ENCODE assay signal across 28 mouse cellular contexts in genomic region chr6:101669118-101669845, GRCm38 (mm10).
DNase-seq lines count a peak whose midpoint lies in the region; ATAC-seq and TF ChIP-seq lines count a peak whose summit lies in the region.
"Had no signal": no experiment of that assay in that cellular context is flagged by ENCODE, and none has a peak within 500 bp of the region (broad histone marks: within the 10 kb centered on the region; RNA-seq: fewer than 3 reads in every experiment).

No protein-coding gene starts in this region.

- no peaks in the 10 kb centered on the region for H3K36me3 ChIP-seq in midbrain, embryonic 10.5 days
- H3K36me3 ChIP-seq in midbrain, embryonic 14.5 days (ENCODE audit: control insufficient read depth, insufficient read depth, low read length): no peaks in the 10 kb centered on the region
- no peaks in the 10 kb centered on the region for H3K36me3 ChIP-seq in hindbrain, embryonic 11.5 days (ENCODE audit: control insufficient read depth, insufficient read depth, low read length)
- H3K36me3 ChIP-seq in hindbrain, embryonic 14.5 days (replicated peaks; ENCODE audit: control insufficient read depth, insufficient read depth): no peaks in the 10 kb centered on the region
- no peaks in the 10 kb centered on the region for H3K36me3 ChIP-seq in midbrain, postnatal 0 days (ENCODE audit: insufficient read depth, low read length)
- H3K36me3 ChIP-seq: heart, embryonic 13.5 days; intestine, embryonic 15.5 days; limb, embryonic 10.5 days; limb, embryonic 15.5 days; liver, embryonic 13.5 days; neural tube, embryonic 13.5 days; stomach, embryonic 15.5 days had no signal

- ATAC-seq in midbrain, embryonic 14.5 days (ENCODE audit: low FRiP score, low TSS enrichment): no peak
- peak; percentile 80 for ATAC-seq in hindbrain, embryonic 11.5 days (ENCODE audit: low FRiP score)
- peak; percentile 76; the same call in 1 of the 2 replicates for ATAC-seq in hindbrain, embryonic 14.5 days (ENCODE audit: low FRiP score)
- no peak for ATAC-seq in midbrain, postnatal 0 days (ENCODE audit: low FRiP score)
- ATAC-seq: forebrain, postnatal 0 days; intestine, embryonic 15.5 days had no signal

- H3K4me3 ChIP-seq in midbrain, embryonic 10.5 days: no peak overlapping the region
- H3K4me3 ChIP-seq in midbrain, embryonic 14.5 days (replicated peaks; ENCODE audit: low read depth, low read length): no peak overlapping the region
- H3K4me3 ChIP-seq in hindbrain, embryonic 11.5 days (ENCODE audit: low read depth, low read length): no peak overlapping the region
- no peak overlapping the region for H3K4me3 ChIP-seq in hindbrain, embryonic 14.5 days (replicated peaks; ENCODE audit: low read length)
- no peak overlapping the region for H3K4me3 ChIP-seq in midbrain, postnatal 0 days (ENCODE audit: low read depth, low read length)
- no peak overlapping the region for H3K4me3 ChIP-seq in layer of hippocampus, adult 2 months
- H3K4me3 ChIP-seq: heart, adult 2 months; heart, embryonic 13.5 days; intestine, embryonic 15.5 days; limb, embryonic 10.5 days; limb, embryonic 15.5 days; liver, embryonic 13.5 days; myocyte; neural tube, embryonic 13.5 days; stomach, embryonic 15.5 days had no signal

- H3K9me3 ChIP-seq in midbrain, embryonic 10.5 days (replicated peaks): no peaks in the 10 kb centered on the region
- no peaks in the 10 kb centered on the region for H3K9me3 ChIP-seq in midbrain, embryonic 14.5 days (ENCODE audit: control insufficient read depth, low read length)
- no peaks in the 10 kb centered on the region for H3K9me3 ChIP-seq in hindbrain, embryonic 11.5 days (ENCODE audit: control insufficient read depth, low read length)
- no peaks in the 10 kb centered on the region for H3K9me3 ChIP-seq in hindbrain, embryonic 14.5 days (ENCODE audit: control insufficient read depth, low read length)
- no peaks in the 10 kb centered on the region for H3K9me3 ChIP-seq in midbrain, postnatal 0 days (ENCODE audit: low read length)
- H3K9me3 ChIP-seq: heart, embryonic 13.5 days; intestine, embryonic 15.5 days; limb, embryonic 10.5 days; limb, embryonic 15.5 days; liver, embryonic 13.5 days; neural tube, embryonic 13.5 days; stomach, embryonic 15.5 days had no signal

- DNase-seq in midbrain, embryonic 10.5 days (ENCODE audit: low spot score): peak; percentile 33
- no peak for DNase-seq in midbrain, embryonic 14.5 days
- DNase-seq in hindbrain, embryonic 11.5 days (ENCODE audit: low spot score): peak; percentile 33
- peak; percentile 23 for DNase-seq in hindbrain, embryonic 14.5 days (ENCODE audit: low spot score)
- DNase-seq in midbrain, postnatal 0 days (ENCODE audit: low spot score): peak; percentile 21
- no peak for DNase-seq in layer of hippocampus, adult 2 months (ENCODE audit: low spot score in 2 of 2)
- DNase-seq in lung, postnatal 25 days (ENCODE audit: low spot score): no peak
- DNase-seq: adrenal gland, adult 2 months; adrenal gland, postnatal 36 days; B cell, adult 2 months; cerebellum, adult 2 months; cerebellum, postnatal 14 days; forebrain, postnatal 0 days; heart, adult 2 months; heart, postnatal 10 days; kidney, adult 2 months; kidney, postnatal 36 days; liver, embryonic 13.5 days; lung, adult 18-20 months; lung, postnatal 10 days; right cerebral cortex, postnatal 14 days had no signal

- H3K9ac ChIP-seq in midbrain, embryonic 14.5 days (replicated peaks; ENCODE audit: low read length): no peak overlapping the region
- H3K9ac ChIP-seq in hindbrain, embryonic 11.5 days (ENCODE audit: low read depth, low read length): no peak overlapping the region
- no peak overlapping the region for H3K9ac ChIP-seq in hindbrain, embryonic 14.5 days
- H3K9ac ChIP-seq in midbrain, postnatal 0 days (replicated peaks; ENCODE audit: low read length, poor library complexity, severe bottlenecking): no peak overlapping the region
- H3K9ac ChIP-seq: forebrain, postnatal 0 days; heart, embryonic 13.5 days; intestine, embryonic 15.5 days; limb, embryonic 15.5 days; liver, embryonic 13.5 days; neural tube, embryonic 13.5 days; stomach, embryonic 15.5 days had no signal

- peak overlapping the region; percentile 68 for H3K27ac ChIP-seq in midbrain, embryonic 10.5 days (replicated peaks)
- no peak overlapping the region for H3K27ac ChIP-seq in midbrain, embryonic 14.5 days (replicated peaks; ENCODE audit: low read depth, low read length)
- H3K27ac ChIP-seq in hindbrain, embryonic 11.5 days (ENCODE audit: low read depth, low read length): no peak overlapping the region
- H3K27ac ChIP-seq in hindbrain, embryonic 14.5 days: peak overlapping the region; percentile 51; the same call in 1 of the 2 replicates
- no peak overlapping the region for H3K27ac ChIP-seq in midbrain, postnatal 0 days (ENCODE audit: low read depth, low read length)
- H3K27ac ChIP-seq in layer of hippocampus, adult 2 months: no peak overlapping the region
- H3K27ac ChIP-seq: heart, adult 2 months; heart, embryonic 13.5 days; intestine, embryonic 15.5 days; limb, embryonic 10.5 days; limb, embryonic 15.5 days; liver, embryonic 13.5 days; neural tube, embryonic 13.5 days; stomach, embryonic 15.5 days had no signal

- H3K27me3 ChIP-seq in midbrain, embryonic 10.5 days (ENCODE audit: low read depth, poor library complexity, severe bottlenecking): no peaks in the 10 kb centered on the region
- H3K27me3 ChIP-seq in midbrain, embryonic 14.5 days (ENCODE audit: control insufficient read depth, insufficient read depth, low read length): no peaks in the 10 kb centered on the region
- no peaks in the 10 kb centered on the region for H3K27me3 ChIP-seq in hindbrain, embryonic 11.5 days (ENCODE audit: control insufficient read depth, insufficient read depth, low read length)
- H3K27me3 ChIP-seq in hindbrain, embryonic 14.5 days (ENCODE audit: control insufficient read depth, insufficient read depth, low read length): no peaks in the 10 kb centered on the region
- H3K27me3 ChIP-seq in midbrain, postnatal 0 days (ENCODE audit: insufficient read depth, low read length): no peaks in the 10 kb centered on the region
- H3K27me3 ChIP-seq: heart, embryonic 13.5 days; intestine, embryonic 15.5 days; limb, embryonic 15.5 days; liver, embryonic 13.5 days; neural tube, embryonic 13.5 days; stomach, embryonic 15.5 days had no signal

- no peak for TF ChIP-seq CTCF in midbrain, postnatal 0 days (IDR thresholded peaks at IDR 0.05)
- TF ChIP-seq CTCF in layer of hippocampus, adult 2 months (conservative IDR thresholded peaks at IDR 0.05): no peak

- no peak overlapping the region for H3K4me2 ChIP-seq in midbrain, embryonic 14.5 days (ENCODE audit: low read length)
- no peak overlapping the region for H3K4me2 ChIP-seq in hindbrain, embryonic 11.5 days (replicated peaks; ENCODE audit: low read depth, low read length)
- H3K4me2 ChIP-seq in hindbrain, embryonic 14.5 days (replicated peaks): no peak overlapping the region
- H3K4me2 ChIP-seq in midbrain, postnatal 0 days (ENCODE audit: low read depth, low read length, poor library complexity, severe bottlenecking): no peak overlapping the region
- H3K4me2 ChIP-seq: heart, embryonic 13.5 days; intestine, embryonic 15.5 days; limb, embryonic 15.5 days; liver, embryonic 13.5 days; neural tube, embryonic 13.5 days; stomach, embryonic 15.5 days had no signal

- 68% methylated on average over 5 of the region's 5 CpGs for WGBS in midbrain, embryonic 10.5 days
- WGBS in midbrain, embryonic 14.5 days: 18% methylated on average over 5 of the region's 5 CpGs
- WGBS in hindbrain, embryonic 11.5 days: 49% methylated on average over 5 of the region's 5 CpGs
- 30% methylated on average over 5 of the region's 5 CpGs for WGBS in hindbrain, embryonic 14.5 days
- 38% methylated on average over 5 of the region's 5 CpGs for WGBS in midbrain, postnatal 0 days

- peaks cover 31% of the 10 kb centered on the region for H3K4me1 ChIP-seq in midbrain, embryonic 10.5 days
- 0 out of 2 replicates have a peak, but pooled peaks cover 7% of the 10 kb centered on the region for H3K4me1 ChIP-seq in midbrain, embryonic 14.5 days (ENCODE audit: control insufficient read depth, insufficient read depth, low read length)
- no peaks in the 10 kb centered on the region for H3K4me1 ChIP-seq in hindbrain, embryonic 11.5 days (replicated peaks; ENCODE audit: control insufficient read depth, insufficient read depth, low read length)
- peaks cover 3% of the 10 kb centered on the region; the same call in 1 of the 2 replicates for H3K4me1 ChIP-seq in hindbrain, embryonic 14.5 days (replicated peaks; ENCODE audit: control insufficient read depth, insufficient read depth, low read length)
- no peaks in the 10 kb centered on the region for H3K4me1 ChIP-seq in midbrain, postnatal 0 days (ENCODE audit: insufficient read depth, low read length)
- H3K4me1 ChIP-seq: heart, embryonic 13.5 days; intestine, embryonic 15.5 days; limb, embryonic 10.5 days; limb, embryonic 15.5 days; liver, embryonic 13.5 days; neural tube, embryonic 13.5 days; stomach, embryonic 15.5 days had no signal

Comparison
In these comparisons a context has a peak if more than half of its experiments do, and no peak if none do; other contexts are left out.
1. DNase-seq: peak in midbrain, embryonic 10.5 days (single experiment), hindbrain, embryonic 11.5 days (single experiment), hindbrain, embryonic 14.5 days (single experiment) and midbrain, postnatal 0 days (single experiment); none in midbrain, embryonic 14.5 days (single experiment), layer of hippocampus, adult 2 months (0 of 2) and lung, postnatal 25 days (single experiment).
2. H3K27ac ChIP-seq: peak in midbrain, embryonic 10.5 days (single experiment) and hindbrain, embryonic 14.5 days (single experiment); none in midbrain, embryonic 14.5 days (single experiment), hindbrain, embryonic 11.5 days (single experiment), midbrain, postnatal 0 days (single experiment) and layer of hippocampus, adult 2 months (single experiment).
3. ATAC-seq: peak in hindbrain, embryonic 11.5 days (single experiment) and hindbrain, embryonic 14.5 days (single experiment); none in midbrain, embryonic 14.5 days (single experiment) and midbrain, postnatal 0 days (single experiment).